Comparison of ENCODE assay signal across 8 mouse cellular contexts in the genomic region with DNA sequence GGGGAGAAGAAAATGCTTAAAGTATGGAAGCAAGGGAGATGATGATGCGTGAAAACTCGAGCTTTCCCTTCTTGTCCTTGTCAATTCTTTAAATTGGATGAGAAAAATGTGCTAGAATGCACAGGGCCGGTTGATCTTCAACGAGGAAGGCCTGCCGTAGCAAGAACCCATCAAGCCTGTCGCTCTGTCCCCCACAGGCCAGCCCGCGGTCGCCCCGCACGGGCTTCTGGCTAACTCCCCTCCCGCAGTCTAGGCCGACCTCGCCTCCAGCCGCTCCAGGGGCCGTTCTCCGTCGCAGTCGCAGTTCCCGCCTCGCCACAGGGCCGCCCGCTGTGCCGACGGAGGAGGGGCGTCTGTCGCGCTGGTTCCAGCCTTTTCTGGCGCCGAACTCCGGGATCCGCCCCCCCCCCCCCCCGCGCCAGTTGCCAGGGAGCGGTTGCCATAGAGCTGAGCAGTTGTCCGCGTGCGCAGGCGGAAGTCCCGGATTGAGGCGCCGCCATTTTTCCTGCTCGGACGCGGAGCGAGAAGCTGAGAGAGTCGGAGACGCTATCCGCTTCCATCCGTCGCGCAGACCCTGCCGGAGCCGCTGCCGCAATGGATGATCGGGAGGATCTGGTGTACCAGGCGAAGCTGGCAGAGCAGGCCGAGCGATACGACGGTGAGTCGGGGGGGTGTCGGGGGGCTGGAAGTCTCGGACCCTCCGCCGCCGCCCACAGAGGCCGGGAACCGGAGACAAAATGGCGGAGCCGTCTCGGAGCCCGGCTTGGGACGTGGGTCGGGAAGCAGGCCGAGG. TPM values are rescaled to one million over a fixed set of nuclear protein-coding genes. Genes with fewer than 3 reads are reported as not detected.
DNase-seq lines count a peak whose midpoint lies in the region; ATAC-seq lines count a peak whose summit lies in the region.

A gene (plus strand): TSS at position 436 of the 793 bp plus-strand sequence.

- peaks cover 38% of the 10 kb centered on the region for H3K4me1 ChIP-seq in hindbrain, embryonic 15.5 days (replicated peaks)

- H3K9ac ChIP-seq in hindbrain, embryonic 15.5 days, result peak within 1 kb of the TSS; percentile 98

- H3K4me2 ChIP-seq in hindbrain, embryonic 15.5 days, result peak within 1 kb of the TSS; percentile 78

- H3K36me3 ChIP-seq in hindbrain, embryonic 15.5 days, result no peaks in the 10 kb centered on the region

- peak within 1 kb of the TSS; percentile 99 for H3K27ac ChIP-seq in hindbrain, embryonic 15.5 days (replicated peaks)

- H3K9me3 ChIP-seq in hindbrain, embryonic 15.5 days, result no peaks in the 10 kb centered on the region

- peak; percentile 94 for ATAC-seq in hindbrain, embryonic 15.5 days (ENCODE audit: low FRiP score, low read depth)

- under 1% methylated on average over 73 of the region's 76 CpGs for WGBS in hindbrain, embryonic 15.5 days

- H3K27me3 ChIP-seq in hindbrain, embryonic 15.5 days, result no peaks in the 10 kb centered on the region

- DNase-seq in R1 (ENCODE audit: low read depth, low spot score), result peak; percentile 93
- peak; percentile 95 for DNase-seq in cerebellum, postnatal 25 days
- DNase-seq in frontal cortex, postnatal 36 days (ENCODE audit: low spot score in 2 of 2), result peak; percentile 90 to 93
- DNase-seq in left cerebral cortex, adult 11 months (ENCODE audit: low spot score), result peak; percentile 85
- DNase-seq in lung, postnatal 4 days, result peak; percentile 92 to 95
- peak; percentile 91 for DNase-seq in retina, postnatal 7 days (ENCODE audit: low read depth, low spot score)
- peak; percentile 65 for DNase-seq in urinary bladder, postnatal 10 days (ENCODE audit: low spot score)

- peak within 1 kb of the TSS; percentile 73 for H3K4me3 ChIP-seq in hindbrain, embryonic 15.5 days

RNA-seq across cellular contexts. Expression of the gene that starts here (rescaled TPM):
- 1,343 and 1,395 TPM in 2 replicates for polyA plus RNA-seq in hindbrain, embryonic 15.5 days (2015; fragmentation: Nextera tagmentation; extraction: Ambion mirVana)

Comparison
In these comparisons a context has a peak if more than half of its experiments do, and no peak if none do; other contexts are left out.
1. Peak in every context shown above with its lines: DNase-seq, ATAC-seq, H3K4me3 ChIP-seq and H3K27ac ChIP-seq.